In genomic region chrX:8143750-8144149, GRCm38 (mm10) we compare ENCODE assay signal across 8 mouse cellular contexts. TPM values are rescaled to one million over a fixed set of nuclear protein-coding genes. Genes with fewer than 3 reads are reported as not detected.
A peak's percentile ranks its signal among the peaks of the same experiment; 100 is the strongest.
DNase-seq lines count a peak whose midpoint lies in the region; ATAC-seq and TF ChIP-seq lines count a peak whose summit lies in the region.

No protein-coding gene starts in this region.

- peaks cover 10% of the 10 kb centered on the region for H3K4me1 ChIP-seq in lung, embryonic 15.5 days
- peaks cover 3% of the 10 kb centered on the region; the same call in 1 of the 2 replicates for H3K4me1 ChIP-seq in lung, adult 2 months (ENCODE audit: control insufficient read depth, insufficient read depth, low read length)
- H3K4me1 ChIP-seq in embryonic facial prominence, embryonic 10.5 days: peaks cover 10% of the 10 kb centered on the region
- no peaks in the 10 kb centered on the region for H3K4me1 ChIP-seq in hindbrain, postnatal 0 days (ENCODE audit: insufficient read depth, low read length)
- peaks cover 12% of the 10 kb centered on the region for H3K4me1 ChIP-seq in midbrain, embryonic 13.5 days (replicated peaks)

- TF ChIP-seq CTCF in lung, adult 2 months (IDR thresholded peaks at IDR 0.05; ENCODE audit: insufficient read depth, low read length): no peak
- no peak for TF ChIP-seq CTCF in hindbrain, postnatal 0 days (IDR thresholded peaks at IDR 0.05; ENCODE audit: low read depth)

- DNase-seq in lung, adult 2 months: no peak
- no peak for DNase-seq in embryonic facial prominence, embryonic 10.5 days (ENCODE audit: low spot score)
- no peak for DNase-seq in hindbrain, postnatal 0 days (ENCODE audit: low spot score)
- DNase-seq in ovary, adult 18-20 months (ENCODE audit: low spot score): no peak
- no peak for DNase-seq in gastrocnemius, postnatal 25 days

- H3K9me3 ChIP-seq in lung, embryonic 15.5 days: no peaks in the 10 kb centered on the region
- H3K9me3 ChIP-seq in embryonic facial prominence, embryonic 10.5 days: peaks cover 7% of the 10 kb centered on the region; the same call in 1 of the 2 replicates
- H3K9me3 ChIP-seq in hindbrain, postnatal 0 days (ENCODE audit: low read length): no peaks in the 10 kb centered on the region
- no peaks in the 10 kb centered on the region for H3K9me3 ChIP-seq in midbrain, embryonic 13.5 days

- peaks cover 31% of the 10 kb centered on the region for H3K36me3 ChIP-seq in lung, embryonic 15.5 days
- peaks cover 52% of the 10 kb centered on the region for H3K36me3 ChIP-seq in embryonic facial prominence, embryonic 10.5 days (replicated peaks)
- no peaks in the 10 kb centered on the region; the same call in 1 of the 2 replicates for H3K36me3 ChIP-seq in hindbrain, postnatal 0 days (ENCODE audit: insufficient read depth, low read length)
- peaks cover 25% of the 10 kb centered on the region for H3K36me3 ChIP-seq in midbrain, embryonic 13.5 days

- H3K4me3 ChIP-seq in lung, embryonic 15.5 days: peak overlapping the region; percentile 63
- no peak overlapping the region for H3K4me3 ChIP-seq in lung, adult 2 months (replicated peaks; ENCODE audit: extremely low read depth, low read depth, low read length)
- peak overlapping the region; percentile 72 for H3K4me3 ChIP-seq in embryonic facial prominence, embryonic 10.5 days
- H3K4me3 ChIP-seq in hindbrain, postnatal 0 days (ENCODE audit: low read length): peak overlapping the region; percentile 57
- H3K4me3 ChIP-seq in midbrain, embryonic 13.5 days (replicated peaks): peak overlapping the region; percentile 61

- no peak overlapping the region for H3K27ac ChIP-seq in lung, embryonic 15.5 days
- H3K27ac ChIP-seq in embryonic facial prominence, embryonic 10.5 days (replicated peaks): peak overlapping the region; percentile 96; the same call in 1 of the 2 replicates
- H3K27ac ChIP-seq in hindbrain, postnatal 0 days: no peak overlapping the region
- no peak overlapping the region for H3K27ac ChIP-seq in midbrain, embryonic 13.5 days

- peak overlapping the region; percentile 74 for H3K9ac ChIP-seq in lung, embryonic 15.5 days
- peak overlapping the region; percentile 72; the same call in 1 of the 2 replicates for H3K9ac ChIP-seq in hindbrain, postnatal 0 days (replicated peaks; ENCODE audit: low read length)
- H3K9ac ChIP-seq in midbrain, embryonic 13.5 days (replicated peaks): peak overlapping the region; percentile 80; the same call in 1 of the 2 replicates

- H3K27me3 ChIP-seq in lung, embryonic 15.5 days: no peaks in the 10 kb centered on the region
- H3K27me3 ChIP-seq in embryonic facial prominence, embryonic 10.5 days (replicated peaks; ENCODE audit: low read depth, poor library complexity, severe bottlenecking): no peaks in the 10 kb centered on the region
- H3K27me3 ChIP-seq in hindbrain, postnatal 0 days (ENCODE audit: insufficient read depth, low read length): no peaks in the 10 kb centered on the region
- no peaks in the 10 kb centered on the region for H3K27me3 ChIP-seq in midbrain, embryonic 13.5 days

- ATAC-seq in lung, embryonic 15.5 days (ENCODE audit: borderline replicate concordance, extremely low read depth, low FRiP score, low TSS enrichment): no peak
- ATAC-seq in hindbrain, postnatal 0 days: no peak
- no peak for ATAC-seq in midbrain, embryonic 13.5 days
- ATAC-seq in granulocyte monocyte progenitor cell, adult 5-6 weeks (replicated peaks; ENCODE audit: poor library complexity, severe bottlenecking): no peak

- H3K4me2 ChIP-seq in lung, embryonic 15.5 days: peak overlapping the region; percentile 74
- H3K4me2 ChIP-seq in hindbrain, postnatal 0 days (ENCODE audit: low read depth, low read length): peak overlapping the region; percentile 59
- peak overlapping the region; percentile 70 for H3K4me2 ChIP-seq in midbrain, embryonic 13.5 days (replicated peaks)

- 64% methylated on average over 7 of the region's 7 CpGs for WGBS in lung, embryonic 15.5 days
- 65% methylated on average over 7 of the region's 7 CpGs for WGBS in lung, adult 2 months
- 82% methylated on average over 7 of the region's 7 CpGs for WGBS in embryonic facial prominence, embryonic 10.5 days
- 69% methylated on average over 7 of the region's 7 CpGs for WGBS in hindbrain, postnatal 0 days
- WGBS in midbrain, embryonic 13.5 days: 70% methylated on average over 7 of the region's 7 CpGs

- no peak for TF ChIP-seq POLR2A in lung, adult 2 months (IDR thresholded peaks at IDR 0.05; ENCODE audit: borderline replicate concordance, extremely low read depth, low read depth, low read length)

RNA-seq across cellular contexts. Expression of gene Rbm3, which starts 1.9 kb away (rescaled TPM):
- 508 and 532 TPM in 2 replicates for polyA plus RNA-seq in lung, embryonic 15.5 days (2015; fragmentation: Nextera tagmentation; extraction: Ambion mirVana)
- 60.2 and 92.3 TPM in 2 replicates for polyA plus RNA-seq in lung, adult 2 months (2012; rRNA removed)
- polyA plus RNA-seq in embryonic facial prominence, embryonic 10.5 days (2016; fragmentation: Nextera tagmentation; extraction: Ambion mirVana): 424 and 444 TPM in 2 replicates
- 318 and 321 TPM in 2 replicates for total RNA-seq in hindbrain, postnatal 0 days (2014; rRNA removed)
- 496 and 521 TPM in 2 replicates for polyA plus RNA-seq in hindbrain, postnatal 0 days (2015; fragmentation: Nextera tagmentation; extraction: Ambion mirVana)
- polyA plus RNA-seq in midbrain, embryonic 13.5 days (2015; fragmentation: Nextera tagmentation; extraction: Ambion mirVana): 358 and 422 TPM in 2 replicates
- total RNA-seq in gastrocnemius, postnatal 25 days (2021): 10 to 100 TPM; 44.1 to 60.8 TPM
- total RNA-seq in granulocyte monocyte progenitor cell, adult 5-6 weeks (2014; fragmentation: Nextera tagmentation): 877 and 914 TPM in 2 replicates
- total RNA-seq in granulocyte monocyte progenitor cell, adult 5-6 weeks (2017): 1,015 and 1,242 TPM in 2 replicates

RNA-seq across cellular contexts. Expression of gene Wdr13, which starts 11.1 kb away (rescaled TPM):
- 20.9 and 24.2 TPM in 2 replicates for polyA plus RNA-seq in lung, embryonic 15.5 days (2015; fragmentation: Nextera tagmentation; extraction: Ambion mirVana)
- 137 and 139 TPM in 2 replicates for polyA plus RNA-seq in lung, adult 2 months (2012; rRNA removed)
- polyA plus RNA-seq in embryonic facial prominence, embryonic 10.5 days (2016; fragmentation: Nextera tagmentation; extraction: Ambion mirVana): 19.7 and 19.8 TPM in 2 replicates
- total RNA-seq in hindbrain, postnatal 0 days (2014; rRNA removed): 377 and 393 TPM in 2 replicates
- 53.9 and 55.1 TPM in 2 replicates for polyA plus RNA-seq in hindbrain, postnatal 0 days (2015; fragmentation: Nextera tagmentation; extraction: Ambion mirVana)
- 56.8 and 58.0 TPM in 2 replicates for polyA plus RNA-seq in midbrain, embryonic 13.5 days (2015; fragmentation: Nextera tagmentation; extraction: Ambion mirVana)
- 10 to 100 TPM; 11.8 to 16.3 TPM for total RNA-seq in gastrocnemius, postnatal 25 days (2021)
- total RNA-seq in granulocyte monocyte progenitor cell, adult 5-6 weeks (2014; fragmentation: Nextera tagmentation): 25.6 and 30.5 TPM in 2 replicates
- total RNA-seq in granulocyte monocyte progenitor cell, adult 5-6 weeks (2017): 15.6 and 17.4 TPM in 2 replicates

RNA-seq across cellular contexts. Expression of gene Tbc1d25, which starts 32.2 kb away (rescaled TPM):
- polyA plus RNA-seq in lung, embryonic 15.5 days (2015; fragmentation: Nextera tagmentation; extraction: Ambion mirVana): 12.8 and 14.8 TPM in 2 replicates
- 16.6 and 21.0 TPM in 2 replicates for polyA plus RNA-seq in lung, adult 2 months (2012; rRNA removed)
- polyA plus RNA-seq in embryonic facial prominence, embryonic 10.5 days (2016; fragmentation: Nextera tagmentation; extraction: Ambion mirVana): 10.4 and 11.8 TPM in 2 replicates
- 19.9 and 24.6 TPM in 2 replicates for total RNA-seq in hindbrain, postnatal 0 days (2014; rRNA removed)
- polyA plus RNA-seq in hindbrain, postnatal 0 days (2015; fragmentation: Nextera tagmentation; extraction: Ambion mirVana): 15.8 and 17.4 TPM in 2 replicates
- polyA plus RNA-seq in midbrain, embryonic 13.5 days (2015; fragmentation: Nextera tagmentation; extraction: Ambion mirVana): 17.5 and 19.0 TPM in 2 replicates
- total RNA-seq in gastrocnemius, postnatal 25 days (2021): 1 to 10 TPM; 2.5 to 2.6 TPM
- total RNA-seq in granulocyte monocyte progenitor cell, adult 5-6 weeks (2014; fragmentation: Nextera tagmentation): 6.7 and 10.8 TPM in 2 replicates
- 4.1 and 4.4 TPM in 2 replicates for total RNA-seq in granulocyte monocyte progenitor cell, adult 5-6 weeks (2017)

RNA-seq across cellular contexts. Expression of gene Ebp, which starts 49.6 kb away (rescaled TPM):
- 33.8 and 41.1 TPM in 2 replicates for polyA plus RNA-seq in lung, embryonic 15.5 days (2015; fragmentation: Nextera tagmentation; extraction: Ambion mirVana)
- polyA plus RNA-seq in lung, adult 2 months (2012; rRNA removed): 104 and 106 TPM in 2 replicates
- polyA plus RNA-seq in embryonic facial prominence, embryonic 10.5 days (2016; fragmentation: Nextera tagmentation; extraction: Ambion mirVana): 25.8 and 35.2 TPM in 2 replicates
- total RNA-seq in hindbrain, postnatal 0 days (2014; rRNA removed): 25.2 and 41.3 TPM in 2 replicates
- 29.8 and 30.2 TPM in 2 replicates for polyA plus RNA-seq in hindbrain, postnatal 0 days (2015; fragmentation: Nextera tagmentation; extraction: Ambion mirVana)
- polyA plus RNA-seq in midbrain, embryonic 13.5 days (2015; fragmentation: Nextera tagmentation; extraction: Ambion mirVana): 29.3 and 36.7 TPM in 2 replicates
- 10 to 100 TPM; 10.3 to 10.7 TPM for total RNA-seq in gastrocnemius, postnatal 25 days (2021)
- total RNA-seq in granulocyte monocyte progenitor cell, adult 5-6 weeks (2014; fragmentation: Nextera tagmentation): 69.1 and 79.2 TPM in 2 replicates
- 67.8 and 107 TPM in 2 replicates for total RNA-seq in granulocyte monocyte progenitor cell, adult 5-6 weeks (2017)

RNA-seq across cellular contexts. Expression of gene Was, which starts 53.5 kb away (rescaled TPM):
- 0.26 and 0.62 TPM in 2 replicates for polyA plus RNA-seq in lung, embryonic 15.5 days (2015; fragmentation: Nextera tagmentation; extraction: Ambion mirVana)
- polyA plus RNA-seq in lung, adult 2 months (2012; rRNA removed): 9.4 and 9.7 TPM in 2 replicates
- polyA plus RNA-seq in embryonic facial prominence, embryonic 10.5 days (2016; fragmentation: Nextera tagmentation; extraction: Ambion mirVana): 0.14 and 0.18 TPM in 2 replicates
- total RNA-seq in hindbrain, postnatal 0 days (2014; rRNA removed): 0.11 and 0.99 TPM in 2 replicates
- polyA plus RNA-seq in hindbrain, postnatal 0 days (2015; fragmentation: Nextera tagmentation; extraction: Ambion mirVana): 0.11 and 0.16 TPM in 2 replicates
- polyA plus RNA-seq in midbrain, embryonic 13.5 days (2015; fragmentation: Nextera tagmentation; extraction: Ambion mirVana): 0.15 TPM in 1 of 2 replicates, not detected in the other
- total RNA-seq in gastrocnemius, postnatal 25 days (2021): under 1 TPM; 0.46 to 0.54 TPM
- 88.2 and 104 TPM in 2 replicates for total RNA-seq in granulocyte monocyte progenitor cell, adult 5-6 weeks (2014; fragmentation: Nextera tagmentation)
- total RNA-seq in granulocyte monocyte progenitor cell, adult 5-6 weeks (2017): 82.0 and 114 TPM in 2 replicates
